In the genomic region with DNA sequence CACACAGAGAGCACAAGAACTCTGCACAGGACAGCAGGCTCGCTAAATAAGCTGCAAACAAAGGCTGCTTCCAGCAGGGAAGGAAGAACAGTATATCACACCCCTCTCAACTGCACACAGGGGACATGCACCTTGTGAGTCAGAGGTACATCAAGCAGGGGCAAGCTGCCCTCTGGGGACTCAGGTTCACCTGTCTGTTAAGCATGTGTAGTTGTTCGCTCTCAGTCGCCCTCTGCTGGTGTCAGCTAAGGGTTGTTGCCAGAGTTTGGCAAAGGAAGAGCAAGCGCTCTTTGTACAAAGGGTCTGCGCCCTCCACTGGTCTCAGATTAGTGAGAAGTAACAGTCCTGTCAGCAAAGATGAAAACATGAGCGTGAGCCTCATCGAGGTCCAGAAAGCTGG, we compare ENCODE assay signal across 8 mouse cellular contexts.
DNase-seq lines count a peak whose midpoint lies in the region; ATAC-seq and TF ChIP-seq lines count a peak whose summit lies in the region.

No protein-coding gene starts in this region.

- peak; percentile 92 for TF ChIP-seq CTCF in layer of hippocampus, adult 2 months (conservative IDR thresholded peaks at IDR 0.05)
- TF ChIP-seq CTCF in small intestine, adult 2 months (IDR thresholded peaks at IDR 0.05; ENCODE audit: extremely low read depth, insufficient read length, insufficient replicate concordance, low read depth, low read length): peak; percentile 44; the same call in 1 of the 2 replicates

- H3K4me3 ChIP-seq in kidney, embryonic 14.5 days (ENCODE audit: low read length): no peak overlapping the region
- no peak overlapping the region for H3K4me3 ChIP-seq in layer of hippocampus, adult 2 months
- no peak overlapping the region for H3K4me3 ChIP-seq in small intestine, adult 2 months (ENCODE audit: low read depth, low read length)

- no peak for TF ChIP-seq POLR2A in small intestine, adult 2 months (IDR thresholded peaks at IDR 0.05; ENCODE audit: low read depth, low read length)

- no peaks in the 10 kb centered on the region for H3K9me3 ChIP-seq in kidney, embryonic 14.5 days (ENCODE audit: control insufficient read depth, low read length)

- WGBS in kidney, embryonic 14.5 days: 28% methylated on average over 7 of the region's 7 CpGs
- 23% methylated on average over 7 of the region's 7 CpGs for WGBS in small intestine, adult 2 months

- H3K27ac ChIP-seq in kidney, embryonic 14.5 days (ENCODE audit: low read depth, low read length): no peak overlapping the region
- H3K27ac ChIP-seq in layer of hippocampus, adult 2 months: peak overlapping the region; percentile 88; the same call in 1 of the 2 replicates
- H3K27ac ChIP-seq in small intestine, adult 2 months (ENCODE audit: insufficient read depth, low read depth, low read length): no peak overlapping the region

- no peaks in the 10 kb centered on the region for H3K4me1 ChIP-seq in kidney, embryonic 14.5 days (ENCODE audit: control insufficient read depth, insufficient read depth, low read length)
- H3K4me1 ChIP-seq in small intestine, adult 2 months (ENCODE audit: control insufficient read depth, insufficient read depth, insufficient read length, low read length): no peaks in the 10 kb centered on the region

- H3K36me3 ChIP-seq in kidney, embryonic 14.5 days (ENCODE audit: control insufficient read depth, insufficient read depth, low read length): no peaks in the 10 kb centered on the region
- H3K36me3 ChIP-seq in small intestine, adult 2 months (ENCODE audit: control insufficient read depth, insufficient read depth, low read length): no peaks in the 10 kb centered on the region

- H3K27me3 ChIP-seq in kidney, embryonic 14.5 days (ENCODE audit: control insufficient read depth, insufficient read depth, low read length): no peaks in the 10 kb centered on the region
- H3K27me3 ChIP-seq in small intestine, adult 2 months (ENCODE audit: control insufficient read depth, insufficient read depth, low read length): no peaks in the 10 kb centered on the region

- DNase-seq in kidney, adult 11 months: peak; percentile 38
- DNase-seq in cerebellum, adult 8-10 months: peak; percentile 83
- DNase-seq in frontal cortex, postnatal 36 days (ENCODE audit: low spot score in 2 of 2): peak; percentile 63 to 76
- peak in 1 of 2 experiments; percentile 73 for DNase-seq in layer of hippocampus, adult 2 months (ENCODE audit: low spot score in 2 of 2)
- DNase-seq in mesoderm, embryonic 11.5 days (ENCODE audit: low read depth, low spot score): peak; percentile 74
- no peak for DNase-seq in gastrocnemius, adult 8-10 months (ENCODE audit: low spot score in 2 of 2)

- H3K4me2 ChIP-seq in kidney, embryonic 14.5 days (replicated peaks; ENCODE audit: low read depth, low read length): no peak overlapping the region

- no peak; the same call in 1 of the 2 replicates for ATAC-seq in kidney, embryonic 14.5 days (ENCODE audit: low FRiP score, low TSS enrichment)

- no peak overlapping the region for H3K9ac ChIP-seq in kidney, embryonic 14.5 days (ENCODE audit: low read depth, low read length)

Comparison
In these comparisons a context has a peak if more than half of its experiments do, and no peak if none do; other contexts are left out.
1. DNase-seq: peak in kidney, adult 11 months (single experiment), cerebellum, adult 8-10 months (single experiment), frontal cortex, postnatal 36 days (2 of 2) and mesoderm, embryonic 11.5 days (single experiment); none in gastrocnemius, adult 8-10 months (0 of 2).